Mouse (Mus musculus): ENCODE results near the gene Nos1ap. TPM values are rescaled to one million over a fixed set of nuclear protein-coding genes. Genes with fewer than 3 reads are reported as not detected.

The Nos1ap gene
- total and polyA plus RNA-seq, 2 experiments from 2014 or later, result 18.4 to 24.0 TPM

- DNase-seq (ENCODE audit: low spot score) (no peak), ATAC-seq (ENCODE audit: low FRiP score) (no peak)
- Histone ChIP-seq H3K27ac (ENCODE audit: low read depth, low read length) (no peak overlapping the region), H3K4me2 (ENCODE audit: low read depth, low read length, poor library complexity, severe bottlenecking) (no peak overlapping the region), H3K9ac (replicated peaks; ENCODE audit: low read length, poor library complexity, severe bottlenecking) (no peak overlapping the region), H3K36me3 (ENCODE audit: insufficient read depth, low read length) (no peaks in the 10 kb centered on the region), H3K4me3 (ENCODE audit: low read depth, low read length) (no peak overlapping the region), H3K9me3 (ENCODE audit: low read length) (no peaks in the 10 kb centered on the region), H3K4me1 (ENCODE audit: insufficient read depth, low read length) (no peaks in the 10 kb centered on the region), H3K27me3 (ENCODE audit: insufficient read depth, low read length) (no peaks in the 10 kb centered on the region)
- TF ChIP-seq CTCF (IDR thresholded peaks at IDR 0.05), result no peak
- WGBS, result 75% methylated on average over 2 of the region's 2 CpGs
Measured at GRCm38 (mm10) chr1:170416967-170417366, 172.7 kb downstream of the Nos1ap start.

GRCm38 (mm10) chr1:170416206-170416605 lies 173.5 kb downstream of the Nos1ap start:
- Histone ChIP-seq H3K27me3 (ENCODE audit: insufficient read depth, low read length) (no peaks in the 10 kb centered on the region), H3K4me2 (ENCODE audit: low read depth, low read length, poor library complexity, severe bottlenecking) (no peak overlapping the region), H3K9ac (replicated peaks; ENCODE audit: low read length, poor library complexity, severe bottlenecking) (no peak overlapping the region), H3K36me3 (ENCODE audit: insufficient read depth, low read length) (no peaks in the 10 kb centered on the region), H3K4me3 (ENCODE audit: low read depth, low read length) (no peak overlapping the region), H3K4me1 (ENCODE audit: insufficient read depth, low read length) (no peaks in the 10 kb centered on the region), H3K27ac (ENCODE audit: low read depth, low read length) (no peak overlapping the region), H3K9me3 (ENCODE audit: low read length) (no peaks in the 10 kb centered on the region)
- WGBS, result 37% methylated on average over 6 of the region's 6 CpGs
- ATAC-seq (ENCODE audit: low FRiP score) (no peak), DNase-seq (ENCODE audit: low spot score) (no peak)
- TF ChIP-seq CTCF (IDR thresholded peaks at IDR 0.05), result no peak

- Histone ChIP-seq H3K4me2 (ENCODE audit: low read depth, low read length, poor library complexity, severe bottlenecking) (no peak overlapping the region), H3K27ac (ENCODE audit: low read depth, low read length) (no peak overlapping the region), H3K9me3 (ENCODE audit: low read length) (no peaks in the 10 kb centered on the region), H3K4me3 (ENCODE audit: low read depth, low read length) (no peak overlapping the region), H3K9ac (replicated peaks; ENCODE audit: low read length, poor library complexity, severe bottlenecking) (no peak overlapping the region), H3K27me3 (ENCODE audit: insufficient read depth, low read length) (no peaks in the 10 kb centered on the region), H3K4me1 (ENCODE audit: insufficient read depth, low read length) (no peaks in the 10 kb centered on the region), H3K36me3 (ENCODE audit: insufficient read depth, low read length) (no peaks in the 10 kb centered on the region)
- peak; percentile 35 for DNase-seq (ENCODE audit: low spot score)
- no peak for ATAC-seq (ENCODE audit: low FRiP score)
- 32% methylated on average over 3 of the region's 3 CpGs for WGBS
- TF ChIP-seq CTCF (IDR thresholded peaks at IDR 0.05), result no peak
Measured at GRCm38 (mm10) chr1:170415395-170415794, 174.3 kb downstream of the Nos1ap start.

- H3K4me3 ChIP-seq (ENCODE audit: low read depth, low read length), result no peak overlapping the region
- H3K9me3 ChIP-seq (ENCODE audit: low read length), result no peaks in the 10 kb centered on the region
- no peaks in the 10 kb centered on the region for H3K4me1 ChIP-seq (ENCODE audit: insufficient read depth, low read length)
- H3K27ac ChIP-seq (ENCODE audit: low read depth, low read length), result no peak overlapping the region
- TF ChIP-seq CTCF (IDR thresholded peaks at IDR 0.05), result no peak
- H3K9ac ChIP-seq (replicated peaks; ENCODE audit: low read length, poor library complexity, severe bottlenecking), result no peak overlapping the region
- H3K4me2 ChIP-seq (ENCODE audit: low read depth, low read length, poor library complexity, severe bottlenecking), result no peak overlapping the region
- no peak for ATAC-seq (ENCODE audit: low FRiP score)
- no peaks in the 10 kb centered on the region for H3K36me3 ChIP-seq (ENCODE audit: insufficient read depth, low read length)
- H3K27me3 ChIP-seq (ENCODE audit: insufficient read depth, low read length), result no peaks in the 10 kb centered on the region
- no peak for DNase-seq (ENCODE audit: low spot score)
- WGBS, result 90% methylated on average over 8 of the region's 8 CpGs
Measured at GRCm38 (mm10) chr1:170410402-170411191, 179.1 kb downstream of the Nos1ap start.

- 17% methylated on average over 4 of the region's 4 CpGs for WGBS
- no peak for ATAC-seq (ENCODE audit: low FRiP score)
Measured at GRCm38 (mm10) chr1:170409091-170409490, 180.6 kb downstream of the Nos1ap start.

GRCm38 (mm10) chr1:170406921-170407320 lies 182.7 kb downstream of the Nos1ap start:
- 79% methylated on average over 8 of the region's 8 CpGs for WGBS
- H3K36me3 ChIP-seq (ENCODE audit: insufficient read depth, low read length), result no peaks in the 10 kb centered on the region
- no peaks in the 10 kb centered on the region for H3K4me1 ChIP-seq (ENCODE audit: insufficient read depth, low read length)
- no peak overlapping the region for H3K4me3 ChIP-seq (ENCODE audit: low read depth, low read length)
- ATAC-seq (ENCODE audit: low FRiP score), result no peak
- H3K9ac ChIP-seq (replicated peaks; ENCODE audit: low read length, poor library complexity, severe bottlenecking), result no peak overlapping the region
- no peak overlapping the region for H3K27ac ChIP-seq (ENCODE audit: low read depth, low read length)
- DNase-seq (ENCODE audit: low spot score), result no peak
- TF ChIP-seq CTCF (IDR thresholded peaks at IDR 0.05), result no peak
- no peaks in the 10 kb centered on the region for H3K9me3 ChIP-seq (ENCODE audit: low read length)
- no peaks in the 10 kb centered on the region for H3K27me3 ChIP-seq (ENCODE audit: insufficient read depth, low read length)
- H3K4me2 ChIP-seq (ENCODE audit: low read depth, low read length, poor library complexity, severe bottlenecking), result no peak overlapping the region

More at GRCm38 (mm10) chr1:170409091-170409490, 180.6 kb downstream of the Nos1ap start:
- Histone ChIP-seq H3K27ac (ENCODE audit: low read depth, low read length) (no peak overlapping the region), H3K36me3 (ENCODE audit: insufficient read depth, low read length) (no peaks in the 10 kb centered on the region), H3K9ac (replicated peaks; ENCODE audit: low read length, poor library complexity, severe bottlenecking) (no peak overlapping the region), H3K4me3 (ENCODE audit: low read depth, low read length) (no peak overlapping the region), H3K4me1 (ENCODE audit: insufficient read depth, low read length) (no peaks in the 10 kb centered on the region), H3K4me2 (ENCODE audit: low read depth, low read length, poor library complexity, severe bottlenecking) (no peak overlapping the region), H3K27me3 (ENCODE audit: insufficient read depth, low read length) (no peaks in the 10 kb centered on the region), H3K9me3 (ENCODE audit: low read length) (no peaks in the 10 kb centered on the region)
- TF ChIP-seq CTCF (IDR thresholded peaks at IDR 0.05), result no peak
- DNase-seq (ENCODE audit: low spot score), result no peak
